Mouse (Mus musculus) midbrain, embryonic 11.5 days (tissue): Measurements from ENCODE around the gene Thg1l. TPM values are rescaled to one million over a fixed set of nuclear protein-coding genes. Genes with fewer than 3 reads are reported as not detected.

Source experiments
- ATAC-seq: fragments of 200-750 bp; cut with Nextera tagmentation; 2 replicates; pipeline ENCODE4 v1.8.0; 2017; ENCODE audit warnings: moderate TSS enrichment, moderate library complexity; ENCODE audit not compliant: low FRiP score
- DNase-seq: peaks from one replicate; pipeline ENCODE4 v3.0.0; 2015; ENCODE audit warnings: low spot score; ENCODE audit errors: missing footprints
- H3K27ac ChIP-seq: fragments of 300-500 bp; sonication (generic); 2 replicates; pipeline ENCODE4 v1.5.1; 2014; ENCODE audit warnings: low read depth, low read length
- H3K27me3 ChIP-seq: fragments of 300-500 bp; sonication (generic); 2 replicates; pipeline ENCODE4 v1.6.1; 2014; ENCODE audit warnings: mild to moderate bottlenecking, low read length, moderate library complexity, mixed read lengths; ENCODE audit not compliant: control insufficient read depth, insufficient read depth
- H3K36me3 ChIP-seq: fragments of 300-500 bp; sonication (generic); 2 replicates; pipeline ENCODE4 v1.6.1; 2014; ENCODE audit warnings: mild to moderate bottlenecking, low read length, moderate library complexity, mixed read lengths; ENCODE audit not compliant: control insufficient read depth, insufficient read depth
- H3K4me1 ChIP-seq: fragments of 300-500 bp; sonication (generic); 2 replicates; pipeline ENCODE4 v1.6.1; 2014; ENCODE audit warnings: low read length; ENCODE audit not compliant: control insufficient read depth, insufficient read depth
- H3K4me2 ChIP-seq: fragments of 300-500 bp; sonication (generic); 2 replicates; pipeline ENCODE4 v1.6.1; 2014; ENCODE audit warnings: mild to moderate bottlenecking, moderate library complexity
- H3K4me3 ChIP-seq: fragments of 300-500 bp; sonication (generic); 2 replicates; pipeline ENCODE4 v1.5.1; 2014; ENCODE audit warnings: low read depth, low read length
- H3K9ac ChIP-seq: fragments of 300-500 bp; sonication (generic); 2 replicates; pipeline ENCODE4 v1.6.1; 2014; ENCODE audit warnings: low read length
- H3K9me3 ChIP-seq: fragments of 300-500 bp; sonication (generic); 2 replicates; pipeline ENCODE4 v1.6.1; 2016; ENCODE audit warnings: low read length; ENCODE audit not compliant: control insufficient read depth
- WGBS: fragments of 180-500 bp; shearing (Covaris S2); extraction: QIAGEN DNeasy Blood & Tissue Kit; methylation state at CpG from one replicate; pipeline ENCODE4 v1.1.7; 2014; 5-methylcytosine and 5-hydroxymethylcytosine counted together
- polyA plus RNA-seq: library from polyadenylated mRNA; unstranded; fragments of >200 nt; fragmentation: Nextera tagmentation; extraction: Ambion mirVana; gene quantifications from 2 replicates; pipeline ENCODE4 v1.2.1, GENCODE M21; 2014

Thg1l gene
- polyA plus RNA-seq, 1 experiment from 2014 or later: 14.6 TPM

GRCm38 (mm10) chr11:45942281-45942680 is 13.0 kb downstream of the Thg1l start:
- no peak overlapping the region for H3K4me2 ChIP-seq
- peaks cover 12% of the 10 kb centered on the region for H3K4me1 ChIP-seq
- 91% methylated on average over 7 of the region's 7 CpGs for WGBS
- no peaks in the 10 kb centered on the region for H3K9me3 ChIP-seq
- no peak overlapping the region for H3K4me3 ChIP-seq
- no peak for ATAC-seq
- H3K27ac ChIP-seq: no peak overlapping the region
- DNase-seq: no peak
- no peaks in the 10 kb centered on the region for H3K27me3 ChIP-seq
- H3K36me3 ChIP-seq: no peaks in the 10 kb centered on the region
- no peak overlapping the region for H3K9ac ChIP-seq

- H3K4me3 ChIP-seq: no peak overlapping the region
- H3K4me1 ChIP-seq: peaks cover 12% of the 10 kb centered on the region
- no peaks in the 10 kb centered on the region for H3K9me3 ChIP-seq
- ATAC-seq (no peak), DNase-seq (no peak)
- H3K4me2 ChIP-seq: no peak overlapping the region
- peaks cover 6% of the 10 kb centered on the region; the same call in 1 of the 2 replicates for H3K36me3 ChIP-seq
- H3K27ac ChIP-seq: no peak overlapping the region
- 95% methylated on average over 8 of the region's 8 CpGs for WGBS
- no peaks in the 10 kb centered on the region for H3K27me3 ChIP-seq
- no peak overlapping the region for H3K9ac ChIP-seq
These were observed 16.4 kb downstream of the Thg1l start for GRCm38 (mm10) chr11:45938917-45939316.

- ATAC-seq: no peak
- H3K4me3 ChIP-seq: no peak overlapping the region
- WGBS: 96% methylated on average over 8 of the region's 8 CpGs
These were observed 17.8 kb downstream of the Thg1l start for GRCm38 (mm10) chr11:45937478-45937877.

GRCm38 (mm10) chr11:45932771-45933170 is 22.5 kb downstream of the Thg1l start:
- H3K4me3 ChIP-seq: no peak overlapping the region
- no peak overlapping the region for H3K27ac ChIP-seq
- no peaks in the 10 kb centered on the region for H3K4me1 ChIP-seq
- H3K9ac ChIP-seq: no peak overlapping the region
- ATAC-seq (0 out of 2 replicates have a peak, but pooled peaks have one; percentile 30), DNase-seq (no peak)
- peaks cover 6% of the 10 kb centered on the region; the same call in 1 of the 2 replicates for H3K36me3 ChIP-seq
- H3K9me3 ChIP-seq: no peaks in the 10 kb centered on the region
- 93% methylated on average over 10 of the region's 10 CpGs for WGBS
- no peaks in the 10 kb centered on the region for H3K27me3 ChIP-seq
- H3K4me2 ChIP-seq: no peak overlapping the region

More at GRCm38 (mm10) chr11:45937478-45937877, 17.8 kb downstream of the Thg1l start:
- H3K27ac ChIP-seq: no peak overlapping the region
- H3K4me2 ChIP-seq: no peak overlapping the region
- no peak for DNase-seq
- H3K27me3 ChIP-seq: no peaks in the 10 kb centered on the region
- H3K9me3 ChIP-seq: no peaks in the 10 kb centered on the region
- no peak overlapping the region for H3K9ac ChIP-seq
- H3K36me3 ChIP-seq: peaks cover 6% of the 10 kb centered on the region; the same call in 1 of the 2 replicates
- no peaks in the 10 kb centered on the region for H3K4me1 ChIP-seq

GRCm38 (mm10) chr11:45929541-45929940 is 25.8 kb downstream of the Thg1l start:
- 86% methylated on average over 10 of the region's 10 CpGs for WGBS
- ATAC-seq: no peak

GRCm38 (mm10) chr11:45927456-45927855 is 27.8 kb downstream of the Thg1l start:
- 52% methylated on average over 5 of the region's 5 CpGs for WGBS
- H3K36me3 ChIP-seq: no peaks in the 10 kb centered on the region
- no peak overlapping the region for H3K9ac ChIP-seq
- H3K4me2 ChIP-seq: no peak overlapping the region
- DNase-seq (no peak), ATAC-seq (no peak)
- H3K4me1 ChIP-seq: no peaks in the 10 kb centered on the region; the same call in 1 of the 2 replicates
- H3K27me3 ChIP-seq: no peaks in the 10 kb centered on the region
- H3K27ac ChIP-seq: no peak overlapping the region
- no peak overlapping the region for H3K4me3 ChIP-seq
- H3K9me3 ChIP-seq: no peaks in the 10 kb centered on the region

More at GRCm38 (mm10) chr11:45929541-45929940, 25.8 kb downstream of the Thg1l start:
- H3K27me3 ChIP-seq: no peaks in the 10 kb centered on the region
- no peaks in the 10 kb centered on the region for H3K36me3 ChIP-seq
- no peaks in the 10 kb centered on the region for H3K4me1 ChIP-seq
- DNase-seq: no peak
- no peak overlapping the region for H3K27ac ChIP-seq
- H3K4me2 ChIP-seq: no peak overlapping the region
- H3K4me3 ChIP-seq: no peak overlapping the region
- no peak overlapping the region for H3K9ac ChIP-seq
- no peaks in the 10 kb centered on the region for H3K9me3 ChIP-seq

GRCm38 (mm10) chr11:45926640-45927082 is 28.6 kb downstream of the Thg1l start:
- Histone ChIP-seq H3K9me3 (no peaks in the 10 kb centered on the region), H3K4me2 (peak overlapping the region; percentile 46), H3K9ac (peak overlapping the region; percentile 53), H3K4me1 (peaks cover 4% of the 10 kb centered on the region), H3K4me3 (peak overlapping the region; percentile 28), H3K36me3 (no peaks in the 10 kb centered on the region), H3K27ac (peak overlapping the region; percentile 17; the same call in 1 of the 2 replicates), H3K27me3 (no peaks in the 10 kb centered on the region)
- under 1% methylated on average over 9 of the region's 9 CpGs for WGBS
- ATAC-seq: peak; percentile 88
- peak; percentile 98 for DNase-seq

GRCm38 (mm10) chr11:45925436-45925835 is 29.9 kb downstream of the Thg1l start:
- Histone ChIP-seq H3K4me2 (no peak overlapping the region), H3K36me3 (no peaks in the 10 kb centered on the region), H3K27ac (peak overlapping the region; percentile 17; the same call in 1 of the 2 replicates), H3K4me1 (peaks cover 12% of the 10 kb centered on the region), H3K27me3 (no peaks in the 10 kb centered on the region), H3K4me3 (no peak overlapping the region), H3K9ac (no peak overlapping the region), H3K9me3 (no peaks in the 10 kb centered on the region)
- DNase-seq: no peak
- 65% methylated on average over 6 of the region's 6 CpGs for WGBS
- ATAC-seq: 0 out of 2 replicates have a peak, but pooled peaks have one; percentile 14

GRCm38 (mm10) chr11:45921480-45921898 is 33.8 kb downstream of the Thg1l start:
- H3K4me3 ChIP-seq: no peak overlapping the region
- H3K9ac ChIP-seq: peak overlapping the region; percentile 53
- peak; percentile 85 for ATAC-seq
- peak overlapping the region; percentile 28 for H3K4me2 ChIP-seq
- no peaks in the 10 kb centered on the region for H3K27me3 ChIP-seq
- H3K27ac ChIP-seq: peak overlapping the region; percentile 77
- H3K9me3 ChIP-seq: no peaks in the 10 kb centered on the region
- DNase-seq: peak; percentile 93
- 5% methylated on average over 10 of the region's 10 CpGs for WGBS
- H3K4me1 ChIP-seq: peaks cover 12% of the 10 kb centered on the region
- H3K36me3 ChIP-seq: no peaks in the 10 kb centered on the region
